Mouse (Mus musculus) right cerebral cortex, postnatal 14 days (tissue): ENCODE measurements around the gene Tufm.
"Not testable (repeated sequence)": the region's sequence is repeated elsewhere in the genome, so short reads cannot be mapped to it uniquely, and the experiment has no call there.

Experiments used
- DNase-seq: peaks from one replicate; pipeline ENCODE4 v3.0.0; 2022

Gene Tufm

GRCm38 (mm10) chr7:126466116-126466515, 21.0 kb upstream of the Tufm start:
- DNase-seq, result no peak

DNA sequence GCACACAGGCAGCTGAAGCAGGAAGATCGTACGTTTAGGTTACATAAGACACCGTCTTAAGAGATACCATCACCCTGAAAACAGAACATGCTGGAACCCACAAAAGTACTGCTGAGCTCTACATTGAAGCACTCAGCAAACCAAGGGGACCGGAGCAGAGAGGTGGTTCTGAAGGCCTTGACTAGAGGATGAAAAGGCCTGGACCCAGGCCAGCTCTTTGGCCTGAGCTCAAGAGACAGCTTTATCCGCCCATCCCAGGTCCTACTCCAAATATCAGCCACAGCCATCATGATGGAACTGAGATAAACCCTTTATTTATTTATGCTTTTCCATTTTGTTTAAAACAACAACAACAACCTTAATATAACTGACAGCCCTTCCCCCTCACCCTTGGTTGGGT, 20.5 kb upstream of the Tufm start:
- no peak for DNase-seq

DNA sequence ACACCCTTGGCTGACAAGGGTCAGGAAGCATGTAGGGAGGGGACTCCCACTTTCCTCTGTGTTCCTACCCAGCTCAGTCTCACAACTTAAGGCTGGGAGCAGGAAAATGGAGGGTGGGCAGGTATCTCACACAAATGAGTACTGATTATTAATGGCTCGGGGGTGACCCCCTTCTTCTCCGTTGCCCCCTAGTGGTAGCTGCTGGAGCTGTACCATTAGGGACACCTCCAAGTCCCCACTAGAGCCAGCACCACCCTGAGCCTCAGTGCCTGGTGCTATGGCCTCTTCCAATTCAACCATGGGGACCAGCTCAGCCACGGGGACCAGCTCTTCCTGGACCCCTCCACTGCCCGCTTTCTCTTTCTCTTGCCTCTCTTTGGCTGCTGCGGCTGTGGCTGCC, 19.9 kb upstream of the Tufm start:
- peak; percentile 48 for DNase-seq

DNA sequence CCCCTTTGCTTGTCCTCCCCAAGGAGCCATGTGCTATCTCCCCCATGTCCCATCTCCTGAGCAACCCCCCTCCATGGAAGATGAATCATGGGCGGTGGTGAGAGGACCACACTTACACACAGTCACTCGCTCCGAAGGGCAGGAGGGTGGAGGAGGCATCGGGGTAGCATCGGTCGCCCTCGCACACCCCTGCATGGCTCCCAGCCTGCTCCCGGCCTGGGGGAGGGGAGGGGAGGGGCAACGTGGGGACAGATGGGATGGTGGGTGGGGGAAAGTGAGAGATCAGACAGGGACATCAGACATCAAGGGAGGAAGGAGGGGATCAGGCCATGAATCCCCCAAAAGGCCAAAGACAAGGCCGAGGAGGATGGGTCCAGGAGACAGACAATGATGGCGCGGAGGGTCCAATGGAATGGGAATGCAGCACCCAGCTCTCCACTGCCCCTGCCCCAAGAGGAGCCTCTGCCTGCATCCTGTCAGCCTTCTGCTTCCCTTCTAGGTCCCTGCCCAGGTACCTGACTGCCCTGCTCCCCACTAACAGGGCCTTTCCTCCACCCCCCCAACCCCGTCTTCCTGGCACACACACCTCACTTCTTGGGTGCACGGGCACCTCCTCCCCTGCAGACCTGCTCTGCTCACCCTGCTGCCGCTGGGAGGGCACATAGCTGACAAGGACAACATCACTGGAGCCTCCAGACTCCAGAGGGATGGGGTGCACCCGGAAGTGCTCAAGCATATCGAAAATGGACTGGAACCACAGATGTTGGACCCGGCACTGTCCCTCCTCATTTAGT, 19.1 kb upstream of the Tufm start:
- no peak for DNase-seq

DNA sequence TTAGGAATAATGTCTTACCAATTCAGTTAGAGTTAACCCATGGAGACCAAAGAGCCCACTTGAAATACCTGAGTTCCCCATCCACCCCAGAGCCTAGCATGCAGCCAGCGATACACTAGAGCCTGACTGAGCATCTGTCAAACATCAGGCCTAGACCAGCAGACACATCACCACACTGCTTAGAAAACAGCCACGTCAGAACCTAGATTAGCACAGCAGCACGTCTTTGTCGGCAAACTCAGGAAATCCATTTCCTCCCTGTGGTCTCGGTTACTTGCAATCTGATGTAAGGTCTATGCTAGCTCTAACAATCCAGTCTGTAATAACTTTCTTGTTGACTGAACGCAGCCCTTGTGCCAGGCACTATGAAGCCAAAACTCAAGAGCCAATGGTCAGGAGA, 17.1 kb upstream of the Tufm start:
- no peak for DNase-seq

DNA sequence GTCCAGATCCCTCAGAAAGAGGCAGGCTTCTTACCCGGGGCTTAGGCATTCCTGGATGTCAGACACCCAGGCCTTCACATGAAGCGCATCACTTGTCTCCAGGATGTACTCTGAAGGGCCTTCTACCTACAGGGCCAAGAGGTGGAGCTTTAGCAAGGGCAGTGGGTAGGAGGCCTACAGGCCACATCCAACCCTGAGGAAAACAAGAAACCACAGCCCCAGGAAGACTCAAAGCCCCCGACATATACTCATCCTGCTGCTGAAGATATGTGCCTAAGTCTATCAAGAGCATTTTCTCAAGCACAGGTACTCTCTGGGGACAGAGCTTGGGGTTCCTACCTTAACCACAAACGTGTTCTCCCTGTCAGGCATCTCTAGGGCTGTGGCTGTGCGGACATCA, 15.8 kb upstream of the Tufm start:
- DNase-seq, result no peak

- no peak for DNase-seq
These were observed 15.3 kb upstream of the Tufm start for GRCm38 (mm10) chr7:126471853-126472252.

- DNase-seq, result no peak
These were observed 14.9 kb upstream of the Tufm start for GRCm38 (mm10) chr7:126472306-126472705.

DNA sequence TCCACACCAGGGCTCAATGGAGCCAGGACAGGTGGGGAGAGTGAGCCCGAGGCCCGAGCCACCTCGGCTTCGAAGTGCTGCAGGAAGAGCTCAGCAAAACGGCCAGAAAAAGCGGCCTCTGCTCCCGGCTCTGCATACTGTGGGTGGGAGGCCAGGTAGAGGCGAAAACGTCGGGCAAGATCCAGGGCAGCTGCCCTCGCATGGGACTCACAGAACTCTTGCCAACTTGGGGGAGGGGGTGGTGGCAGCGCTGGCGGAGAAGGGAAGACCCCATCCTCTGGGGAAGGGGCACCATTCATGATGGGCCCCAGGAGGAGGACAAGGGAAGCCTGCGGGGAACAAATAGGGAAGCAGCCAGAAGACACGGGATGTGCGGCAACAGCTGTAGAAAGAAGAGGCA, 14.4 kb upstream of the Tufm start:
- no peak for DNase-seq

GRCm38 (mm10) chr7:126473470-126474086, 13.6 kb upstream of the Tufm start:
- no peak for DNase-seq

GRCm38 (mm10) chr7:126474486-126474955, 12.6 kb upstream of the Tufm start:
- DNase-seq, result no peak

- peak; percentile 87 for DNase-seq
These were observed 12.1 kb upstream of the Tufm start, which contains the start of gene Sh2b1 for GRCm38 (mm10) chr7:126474993-126475581. Gene Sh2b1 (minus strand): TSS chr7:126475424.

DNA sequence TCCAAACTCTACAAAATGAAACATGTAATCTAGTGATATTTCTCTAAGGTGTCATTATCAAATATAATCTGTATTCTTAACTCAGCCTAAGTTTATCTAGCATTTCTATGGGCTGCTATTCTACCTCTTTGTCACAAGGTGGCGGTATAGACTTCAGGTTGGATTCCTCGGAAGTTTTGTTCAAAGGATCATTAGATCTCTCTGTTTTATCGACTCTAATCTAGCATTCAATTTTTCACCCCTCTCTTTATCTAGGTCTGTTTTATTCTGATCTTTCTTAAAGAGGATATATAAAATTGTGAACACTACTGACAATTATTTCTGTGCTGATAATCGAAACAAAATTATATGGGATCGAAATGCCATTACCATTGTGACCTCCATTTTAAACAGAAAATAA, 5.5 kb upstream of the Tufm start:
- DNase-seq, result no peak

DNA sequence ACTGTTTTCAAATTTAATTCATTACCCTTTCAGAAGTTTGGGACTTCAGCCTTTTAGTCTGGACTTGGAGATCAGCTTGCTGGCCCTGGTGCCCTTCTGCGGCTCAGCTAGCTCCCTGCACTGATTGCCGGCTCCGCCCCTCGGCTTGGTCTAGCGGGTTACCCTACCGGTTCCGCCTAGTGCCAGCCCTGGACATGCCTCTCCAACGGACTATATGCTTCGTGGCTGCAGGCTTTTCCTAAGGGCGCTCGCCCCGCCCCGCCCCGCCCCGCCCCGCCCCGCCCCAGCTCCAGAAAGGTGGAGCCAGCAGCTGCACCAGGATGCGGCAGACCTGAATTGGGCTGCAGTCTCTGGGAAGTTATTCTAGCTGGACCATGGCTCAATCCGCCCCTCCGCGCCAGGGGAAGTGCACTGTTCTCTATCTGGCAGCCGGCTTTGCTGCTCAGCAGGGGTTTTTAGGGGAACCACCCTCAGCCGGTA, 4.7 kb upstream of the Tufm start:
- peak; percentile 61 for DNase-seq

GRCm38 (mm10) chr7:126487617-126488385, 640 bp downstream of the Tufm start:
- DNase-seq, result not testable (repeated sequence)

- no peak for DNase-seq
These were observed 3.8 kb downstream of the Tufm start for GRCm38 (mm10) chr7:126491005-126491404.

DNA sequence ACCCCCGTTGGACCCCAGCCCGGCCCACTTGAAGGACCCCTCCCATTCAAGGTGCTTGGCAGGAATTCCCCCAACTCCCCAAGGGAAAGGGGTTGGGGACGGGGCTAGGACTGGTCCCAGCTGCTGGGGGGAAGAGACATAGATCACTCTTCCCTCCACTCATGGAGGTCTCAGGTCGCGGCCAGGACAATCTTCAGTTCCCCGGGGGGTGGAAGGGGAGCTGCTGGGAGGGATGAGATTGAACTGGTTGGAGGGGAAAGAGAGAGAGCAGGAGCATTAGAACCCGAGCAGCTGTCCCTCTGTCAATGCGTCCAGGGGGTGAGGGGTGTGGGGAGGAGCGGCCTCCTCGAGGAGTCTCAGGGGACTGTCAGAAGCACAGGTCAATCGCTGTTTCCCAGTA, 4.8 kb downstream of the Tufm start:
- DNase-seq, result no peak

GRCm38 (mm10) chr7:126494120-126494519, 7.0 kb downstream of the Tufm start:
- no peak for DNase-seq

- no peak for DNase-seq
These were observed 9.3 kb downstream of the Tufm start for GRCm38 (mm10) chr7:126496475-126496874.

DNA sequence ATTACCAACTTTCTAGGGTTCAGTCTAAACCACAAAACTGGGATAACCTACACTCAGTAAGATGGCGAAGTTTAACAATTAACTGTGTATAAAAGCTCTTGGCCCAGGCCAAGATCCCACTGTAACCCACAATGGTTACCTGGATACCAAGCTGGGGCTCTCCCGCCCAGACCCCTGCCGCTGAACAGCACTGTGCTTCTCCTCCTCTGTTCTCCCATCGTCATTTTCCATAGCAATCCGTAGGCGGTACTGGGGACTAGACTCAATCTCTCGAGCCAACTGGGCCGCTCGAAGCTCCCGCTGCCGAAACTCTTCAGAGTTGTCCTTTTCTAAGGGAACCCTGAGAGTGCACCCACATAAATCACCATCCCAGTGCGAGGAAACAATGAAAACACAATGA, 10.8 kb downstream of the Tufm start:
- no peak for DNase-seq

DNA sequence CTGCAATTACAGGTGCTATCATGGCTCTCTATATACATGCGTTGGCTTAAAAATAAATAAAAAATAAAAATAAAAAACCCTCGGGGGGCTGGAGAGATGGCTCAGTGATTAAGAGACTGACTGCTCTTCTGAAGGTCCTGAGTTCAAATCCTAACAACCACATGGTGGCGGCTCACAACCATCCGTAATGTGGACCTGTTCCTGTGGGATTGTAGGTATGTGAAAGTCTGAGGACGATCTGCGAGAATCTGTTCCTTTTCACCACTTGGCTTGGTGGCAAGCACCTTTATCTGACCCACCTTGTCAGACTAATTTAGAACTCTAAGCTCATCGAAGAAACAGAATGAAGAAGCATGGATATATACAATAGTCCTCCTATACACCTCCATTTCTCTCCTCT, 12.3 kb downstream of the Tufm start:
- DNase-seq, result no peak

DNA sequence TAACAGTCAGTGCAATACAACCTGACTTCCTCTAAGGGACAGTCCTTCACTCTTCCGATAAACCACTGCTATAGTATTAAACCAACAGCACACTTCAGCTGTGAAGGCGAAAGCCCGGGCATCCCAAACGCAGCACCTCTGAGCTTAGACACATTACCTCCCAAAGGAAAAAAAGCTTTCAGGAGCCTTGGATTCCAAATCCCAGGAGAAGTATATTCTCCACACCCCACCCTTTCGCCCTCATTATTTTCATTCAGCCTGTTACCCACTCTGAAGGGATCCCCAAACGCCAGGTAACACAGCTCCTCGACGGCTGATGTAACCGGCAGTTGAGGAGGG, 14.5 kb downstream of the Tufm start:
- no peak for DNase-seq

GRCm38 (mm10) chr7:126502023-126502741, 15.0 kb downstream of the Tufm start:
- peak; percentile 92 for DNase-seq
